Mouse (Mus musculus) hindbrain, postnatal 0 days (tissue): Measurements from ENCODE around the gene Gcdh. TPM values are rescaled to one million over a fixed set of nuclear protein-coding genes. Genes with fewer than 3 reads are reported as not detected.

Source experiments
- ATAC-seq: fragments of 200-750 bp; cut with Nextera tagmentation; 2 replicates; pipeline ENCODE4 v1.8.0; 2017; ENCODE audit warnings: mild to moderate bottlenecking, moderate TSS enrichment, moderate library complexity
- DNase-seq: peaks from one replicate; pipeline ENCODE4 v3.0.0-alpha.2; 2015; ENCODE audit warnings: low spot score
- H3K27ac ChIP-seq: fragments of 300-500 bp; sonication (generic); 2 replicates; pipeline ENCODE4 v1.5.1; 2014; ENCODE audit warnings: mild to moderate bottlenecking
- H3K27me3 ChIP-seq: fragments of 300-500 bp; sonication (generic); 2 replicates; pipeline ENCODE4 v1.6.1; 2014; ENCODE audit warnings: low read length, mixed read lengths; ENCODE audit not compliant: insufficient read depth
- H3K36me3 ChIP-seq: fragments of 300-500 bp; sonication (generic); 2 replicates; pipeline ENCODE4 v1.6.1; 2014; ENCODE audit warnings: low read length, mixed read lengths; ENCODE audit not compliant: insufficient read depth
- H3K4me1 ChIP-seq: fragments of 300-500 bp; sonication (generic); 2 replicates; pipeline ENCODE4 v1.6.1; 2014; ENCODE audit warnings: antibody characterized with exemption, low read length, mixed read lengths; ENCODE audit not compliant: insufficient read depth
- H3K4me2 ChIP-seq: fragments of 300-500 bp; sonication (generic); 2 replicates; pipeline ENCODE4 v1.6.1; 2014; ENCODE audit warnings: low read depth, mild to moderate bottlenecking, low read length, moderate library complexity, mixed read lengths
- H3K4me3 ChIP-seq: fragments of 300-500 bp; sonication (generic); 2 replicates; pipeline ENCODE4 v1.5.1; 2014; ENCODE audit warnings: low read length
- H3K9ac ChIP-seq: fragments of 300-500 bp; sonication (generic); replicated peaks from 2 replicates; pipeline ENCODE4 v1.6.1; 2014; ENCODE audit warnings: mild to moderate bottlenecking, low read length, moderate library complexity, mixed read lengths
- H3K9me3 ChIP-seq: fragments of 300-500 bp; sonication (generic); 2 replicates; pipeline ENCODE4 v1.6.1; 2016; ENCODE audit warnings: low read length, mixed read lengths
- CTCF ChIP-seq: IDR thresholded peaks from 2 replicates; pipeline ENCODE4 v1.5.1; 2016; ENCODE audit warnings: antibody characterized with exemption, control low read depth, low read depth
- WGBS: fragments of 180-500 bp; shearing (Covaris S2); extraction: QIAGEN DNeasy Blood & Tissue Kit; methylation state at CpG from one replicate; pipeline ENCODE4 v1.1.7; 2014; 5-methylcytosine and 5-hydroxymethylcytosine counted together
- microRNA-seq, 2 experiments: library from miRNA; unstranded; fragments of <30 nt; microRNA quantifications; one replicate each; pipeline ENCODE4; 2016
- polyA plus RNA-seq: library from polyadenylated mRNA; unstranded; fragments of >200 nt; fragmentation: Nextera tagmentation; extraction: Ambion mirVana; gene quantifications from 2 replicates; pipeline ENCODE4 v1.2.1, GENCODE M21; 2015
- total RNA-seq: library from RNA; depleted of rRNA; stranded (reverse); fragments of >200 nt; gene quantifications from 2 replicates; pipeline ENCODE4 v1.2.3, GENCODE M21; 2014; rRNA removed

The Gcdh gene
- total and polyA plus RNA-seq, 2 experiments from 2014 or later = 36.5 to 37.8 TPM

GRCm38 (mm10) chr8:84837912-84838470 is 55.7 kb downstream of the Gcdh start:
- TF ChIP-seq CTCF = no peak
- Histone ChIP-seq H3K36me3 (peaks cover 49% of the 10 kb centered on the region), H3K27ac (no peak overlapping the region), H3K4me1 (peaks cover 14% of the 10 kb centered on the region; the same call in 1 of the 2 replicates), H3K27me3 (no peaks in the 10 kb centered on the region), H3K4me3 (no peak overlapping the region), H3K9me3 (no peaks in the 10 kb centered on the region), H3K4me2 (no peak overlapping the region), H3K9ac (no peak overlapping the region)
- DNase-seq = no peak
- WGBS = 79% methylated on average over 15 of the region's 15 CpGs
- no peak for ATAC-seq

DNA sequence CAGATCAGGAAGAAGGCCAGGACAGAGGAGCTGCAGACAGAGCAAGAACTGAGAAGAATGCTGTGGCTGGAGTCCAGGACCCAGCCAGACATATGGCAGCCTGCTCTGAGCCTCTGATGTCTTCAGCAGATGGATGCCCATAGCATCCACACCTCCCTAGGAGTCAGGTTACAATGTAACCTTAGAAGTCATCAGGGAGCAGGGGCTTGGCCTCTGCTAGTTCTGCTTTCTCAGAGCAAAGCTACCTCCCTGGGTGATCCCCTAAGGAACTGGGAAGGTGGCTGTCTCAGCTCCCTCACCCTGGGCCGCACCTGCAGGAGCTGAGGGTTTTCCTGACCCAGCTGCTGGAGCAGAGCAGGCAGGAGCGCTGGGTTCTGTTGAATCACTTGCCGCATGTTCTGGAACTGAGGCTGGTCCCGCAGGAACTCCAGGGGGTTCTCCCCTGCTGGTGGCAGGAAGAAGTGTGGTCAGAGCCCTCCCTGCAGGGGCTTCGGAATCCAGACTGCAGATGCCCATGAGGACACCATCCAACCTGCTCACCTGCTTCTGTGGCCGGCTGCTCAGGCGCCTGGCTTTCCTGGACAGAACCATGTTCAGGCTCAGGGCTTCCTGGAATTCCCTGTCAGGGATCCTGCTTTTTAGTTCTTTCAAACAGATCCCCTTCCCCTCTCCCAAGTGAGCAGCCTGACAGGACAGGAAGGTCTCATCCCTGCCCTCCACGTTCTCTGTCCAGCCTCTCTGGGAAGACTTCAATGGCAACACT is 56.4 kb downstream of the Gcdh start:
- WGBS = 66% methylated on average over 8 of the region's 8 CpGs
- H3K4me2 ChIP-seq = no peak overlapping the region
- ATAC-seq (no peak), DNase-seq (no peak)
- peaks cover 42% of the 10 kb centered on the region for H3K36me3 ChIP-seq
- H3K4me1 ChIP-seq = peaks cover 16% of the 10 kb centered on the region; the same call in 1 of the 2 replicates
- peak overlapping the region; percentile 2; the same call in 1 of the 2 replicates for H3K27ac ChIP-seq
- H3K4me3 ChIP-seq = no peak overlapping the region
- H3K9ac ChIP-seq = no peak overlapping the region
- no peaks in the 10 kb centered on the region for H3K9me3 ChIP-seq
- peak; percentile 29; the same call in 1 of the 2 replicates for TF ChIP-seq CTCF
- H3K27me3 ChIP-seq = no peaks in the 10 kb centered on the region

Small RNAs within 50 kb of the gene (microRNA-seq; reads per million reads assigned to microRNA genes)
- gene Gm24197 = 0 reads per million in 2 experiments
- 0.88 to 1.1 reads per million in 2 experiments for gene Mir7069

Other genes starting within 250 kb of the Gcdh start
Only the 30 nearest of the 32 such genes appear.
- 69.5 and 93.3 TPM in 2 replicates for gene Trmt1, start 207.6 kb downstream of the Gcdh start, total RNA-seq
- 71.2 and 79.2 TPM in 2 replicates for gene Trmt1, start 207.6 kb downstream of the Gcdh start, polyA plus RNA-seq
- gene Nacc1, start 206.1 kb downstream of the Gcdh start, total RNA-seq = 110 and 129 TPM in 2 replicates
- gene Nacc1, start 206.1 kb downstream of the Gcdh start, polyA plus RNA-seq = 13.8 and 14.9 TPM in 2 replicates
- gene Lyl1, start 192.5 kb downstream of the Gcdh start, total RNA-seq = 1.7 and 7.8 TPM in 2 replicates
- gene Lyl1, start 192.5 kb downstream of the Gcdh start, polyA plus RNA-seq = 2.0 and 2.3 TPM in 2 replicates
- gene G430095P16Rik, start 170.9 kb downstream of the Gcdh start, total RNA-seq = 1.2 TPM in 1 of 2 replicates, not detected in the other
- gene G430095P16Rik, start 170.9 kb downstream of the Gcdh start, polyA plus RNA-seq = 1.1 and 1.7 TPM in 2 replicates
- 90.4 and 92.5 TPM in 2 replicates for gene Nfix, start 93.6 kb downstream of the Gcdh start, total RNA-seq
- gene Nfix, start 93.6 kb downstream of the Gcdh start, polyA plus RNA-seq = 123 and 126 TPM in 2 replicates
- 6.6 and 7.2 TPM in 2 replicates for gene Dand5, start 71.1 kb downstream of the Gcdh start, total RNA-seq
- 12.3 and 12.5 TPM in 2 replicates for gene Dand5, start 71.1 kb downstream of the Gcdh start, polyA plus RNA-seq
- gene Gadd45gip1, start 62.4 kb downstream of the Gcdh start, total RNA-seq = 33.0 and 34.1 TPM in 2 replicates
- gene Gadd45gip1, start 62.4 kb downstream of the Gcdh start, polyA plus RNA-seq = 43.4 and 45.3 TPM in 2 replicates
- gene Rad23a, start 53.3 kb downstream of the Gcdh start, total RNA-seq = 62.5 and 68.1 TPM in 2 replicates
- 90.6 and 98.0 TPM in 2 replicates for gene Rad23a, start 53.3 kb downstream of the Gcdh start, polyA plus RNA-seq
- gene Calr, start 47.0 kb downstream of the Gcdh start, total RNA-seq = 350 and 359 TPM in 2 replicates
- gene Calr, start 47.0 kb downstream of the Gcdh start, polyA plus RNA-seq = 418 and 457 TPM in 2 replicates
- 77.5 and 86.1 TPM in 2 replicates for gene Farsa, start 36.9 kb downstream of the Gcdh start, total RNA-seq
- gene Farsa, start 36.9 kb downstream of the Gcdh start, polyA plus RNA-seq = 87.4 and 89.8 TPM in 2 replicates
- 11.8 and 14.0 TPM in 2 replicates for gene Syce2, start 21.8 kb downstream of the Gcdh start, total RNA-seq
- gene Syce2, start 21.8 kb downstream of the Gcdh start, polyA plus RNA-seq = 62.1 and 64.4 TPM in 2 replicates
- gene Klf1, start 8.0 kb upstream of the Gcdh start, total RNA-seq = 1.2 TPM in 1 of 2 replicates, not detected in the other
- gene Klf1, start 8.0 kb upstream of the Gcdh start, polyA plus RNA-seq = 0.34 and 0.98 TPM in 2 replicates
- gene Dnase2a, start 14.6 kb upstream of the Gcdh start, total RNA-seq = 15.0 and 24.5 TPM in 2 replicates
- 8.6 and 8.8 TPM in 2 replicates for gene Dnase2a, start 14.6 kb upstream of the Gcdh start, polyA plus RNA-seq
- gene Mast1, start 43.4 kb upstream of the Gcdh start, total RNA-seq = 70.9 and 83.0 TPM in 2 replicates
- gene Mast1, start 43.4 kb upstream of the Gcdh start, polyA plus RNA-seq = 61.9 and 69.5 TPM in 2 replicates
- gene Rtbdn, start 53.1 kb upstream of the Gcdh start, total RNA-seq = 5.8 and 11.6 TPM in 2 replicates
- 3.5 and 4.1 TPM in 2 replicates for gene Rtbdn, start 53.1 kb upstream of the Gcdh start, polyA plus RNA-seq
- gene Gm49661, start 75.5 kb upstream of the Gcdh start, total RNA-seq = not detected in 2 replicates
- gene Gm49661, start 75.5 kb upstream of the Gcdh start, polyA plus RNA-seq = not detected in 2 replicates
- gene Prdx2, start 75.7 kb upstream of the Gcdh start, total RNA-seq = 688 and 763 TPM in 2 replicates
- gene Prdx2, start 75.7 kb upstream of the Gcdh start, polyA plus RNA-seq = 925 and 937 TPM in 2 replicates
- gene Rnaseh2a, start 75.8 kb upstream of the Gcdh start, total RNA-seq = 37.3 and 45.9 TPM in 2 replicates
- 59.0 and 59.7 TPM in 2 replicates for gene Rnaseh2a, start 75.8 kb upstream of the Gcdh start, polyA plus RNA-seq
- 16.9 and 17.8 TPM in 2 replicates for gene Junb, start 84.8 kb upstream of the Gcdh start, total RNA-seq
- gene Junb, start 84.8 kb upstream of the Gcdh start, polyA plus RNA-seq = 6.3 and 7.9 TPM in 2 replicates
- gene Hook2, start 96.7 kb upstream of the Gcdh start, total RNA-seq = 18.9 and 19.0 TPM in 2 replicates
- 29.7 and 33.4 TPM in 2 replicates for gene Hook2, start 96.7 kb upstream of the Gcdh start, polyA plus RNA-seq
- not detected in 2 replicates for gene Best2, start 120.6 kb upstream of the Gcdh start, total RNA-seq
- gene Best2, start 120.6 kb upstream of the Gcdh start, polyA plus RNA-seq = 0.09 and 0.26 TPM in 2 replicates
- 165 and 172 TPM in 2 replicates for gene Asna1, start 131.4 kb upstream of the Gcdh start, total RNA-seq
- 149 and 150 TPM in 2 replicates for gene Asna1, start 131.4 kb upstream of the Gcdh start, polyA plus RNA-seq
- gene Trir, start 132.9 kb upstream of the Gcdh start, total RNA-seq = 220 and 238 TPM in 2 replicates
- gene Trir, start 132.9 kb upstream of the Gcdh start, polyA plus RNA-seq = 146 and 152 TPM in 2 replicates
- 174 and 183 TPM in 2 replicates for gene Tnpo2, start 143.0 kb upstream of the Gcdh start, total RNA-seq
- 48.1 and 49.1 TPM in 2 replicates for gene Tnpo2, start 143.0 kb upstream of the Gcdh start, polyA plus RNA-seq
- 104 and 114 TPM in 2 replicates for gene Fbxw9, start 166.1 kb upstream of the Gcdh start, total RNA-seq
- 78.9 and 82.2 TPM in 2 replicates for gene Fbxw9, start 166.1 kb upstream of the Gcdh start, polyA plus RNA-seq
- gene Gm5741, start 174.1 kb upstream of the Gcdh start, total RNA-seq = not detected in 2 replicates
- 0.71 and 0.76 TPM in 2 replicates for gene Gm5741, start 174.1 kb upstream of the Gcdh start, polyA plus RNA-seq
- 77.5 and 103 TPM in 2 replicates for gene Dhps, start 177.8 kb upstream of the Gcdh start, total RNA-seq
- gene Dhps, start 177.8 kb upstream of the Gcdh start, polyA plus RNA-seq = 118 and 123 TPM in 2 replicates
- 109 and 123 TPM in 2 replicates for gene Wdr83os, start 186.8 kb upstream of the Gcdh start, total RNA-seq
- 129 and 131 TPM in 2 replicates for gene Wdr83os, start 186.8 kb upstream of the Gcdh start, polyA plus RNA-seq
- gene Wdr83, start 187.4 kb upstream of the Gcdh start, total RNA-seq = 21.4 TPM in 2 replicates
- 38.6 and 38.9 TPM in 2 replicates for gene Wdr83, start 187.4 kb upstream of the Gcdh start, polyA plus RNA-seq
- 32.9 and 34.3 TPM in 2 replicates for gene Man2b1, start 189.3 kb upstream of the Gcdh start, total RNA-seq
- gene Man2b1, start 189.3 kb upstream of the Gcdh start, polyA plus RNA-seq = 22.5 TPM in 2 replicates